Mouse (Mus musculus) myocyte (in vitro differentiated cells): ENCODE measurements around the gene Ndufs2. TPM values are rescaled to one million over a fixed set of nuclear protein-coding genes. Genes with fewer than 3 reads are reported as not detected.

Source experiments
- H3K27me3 ChIP-seq: one replicate; pipeline ENCODE4 v1.6.1; 2011; ENCODE audit not compliant: control insufficient read depth, insufficient read depth, insufficient read length
- H3K36me3 ChIP-seq: one replicate; pipeline ENCODE4 v1.6.1; 2011; ENCODE audit not compliant: control insufficient read depth, insufficient read depth
- H3K4me2 ChIP-seq: one replicate; pipeline ENCODE4 v1.6.1; 2011; ENCODE audit warnings: low read depth, control low read depth
- H3K4me3 ChIP-seq: one replicate; pipeline ENCODE4 v1.5.1; 2011; ENCODE audit warnings: mild to moderate bottlenecking, control low read depth, moderate library complexity
- H3K79me2 ChIP-seq: one replicate; pipeline ENCODE4 v1.6.1; 2011; ENCODE audit not compliant: control insufficient read depth, insufficient read depth
- H3ac ChIP-seq: one replicate; pipeline ENCODE4 v1.6.1; 2011; ENCODE audit not compliant: control insufficient read depth, insufficient read length
- CEBPB ChIP-seq: IDR thresholded peaks from 2 replicates; pipeline ENCODE4 v1.6.1; 2011; ENCODE audit warnings: mild to moderate bottlenecking, moderate library complexity; ENCODE audit not compliant: poor library complexity, insufficient read depth, severe bottlenecking
- E2F4 ChIP-seq: IDR thresholded peaks from one replicate; pipeline ENCODE4 v1.6.1; 2011; ENCODE audit warnings: mild to moderate bottlenecking, control low read depth, moderate library complexity; ENCODE audit not compliant: insufficient read depth
- MAX ChIP-seq: IDR thresholded peaks from one replicate; pipeline ENCODE4 v1.6.1; 2011; ENCODE audit warnings: low read depth, mild to moderate bottlenecking, control low read depth
- MYOD1 ChIP-seq, 3 experiments: IDR thresholded peaks; one replicate each; pipeline ENCODE4 v1.6.1; 2011; ENCODE audit warnings: control low read depth in 2 of 3, low read depth in 2 of 3, mild to moderate bottlenecking in 2 of 3, moderate library complexity in 1 of 3; ENCODE audit not compliant: insufficient read length in 2 of 3, control insufficient read depth in 1 of 3
- MYOG ChIP-seq, 3 experiments: IDR thresholded peaks; one replicate each; pipeline ENCODE4 v1.6.1; 2011; ENCODE audit warnings: control low read depth in 2 of 3, low read depth in 2 of 3, mild to moderate bottlenecking in 2 of 3; ENCODE audit not compliant: insufficient read length in 2 of 3, control insufficient read depth in 1 of 3, insufficient read depth in 1 of 3
- POLR2A ChIP-seq: IDR thresholded peaks from one replicate; pipeline ENCODE4 v1.6.1; 2011; ENCODE audit warnings: low read depth, mild to moderate bottlenecking, control low read depth, moderate library complexity; ENCODE audit not compliant: insufficient read length
- POLR2AphosphoS2 ChIP-seq: IDR thresholded peaks from one replicate; pipeline ENCODE4 v1.6.1; 2011; ENCODE audit warnings: low read depth, control low read depth; ENCODE audit not compliant: insufficient read length
- REST ChIP-seq: IDR thresholded peaks from one replicate; pipeline ENCODE4 v1.6.1; 2011; ENCODE audit warnings: mild to moderate bottlenecking, control low read depth, moderate library complexity; ENCODE audit not compliant: insufficient read depth, insufficient read length
- SRF ChIP-seq: IDR thresholded peaks from one replicate; pipeline ENCODE4 v1.6.1; 2011; ENCODE audit warnings: low read depth; ENCODE audit not compliant: control insufficient read depth, insufficient read length
- TCF12 ChIP-seq: IDR thresholded peaks from one replicate; pipeline ENCODE4 v1.6.1; 2011; ENCODE audit warnings: mild to moderate bottlenecking, control low read depth; ENCODE audit not compliant: poor library complexity, insufficient read depth, severe bottlenecking
- TCF3 ChIP-seq: IDR thresholded peaks from one replicate; pipeline ENCODE4 v1.6.1; 2011; ENCODE audit warnings: low read depth, control low read depth; ENCODE audit not compliant: insufficient read length
- USF1 ChIP-seq: IDR thresholded peaks from one replicate; pipeline ENCODE4 v1.6.1; 2011; ENCODE audit warnings: low read depth, mild to moderate bottlenecking, control low read depth, moderate library complexity
- polyA plus RNA-seq: library from polyadenylated mRNA; unstranded; fragments of >200 nt; fragmentation: generic; extraction: Trizol; gene quantifications from one replicate; pipeline ENCODE4 v1.2.1, GENCODE M21; 2012; ENCODE audit warnings: missing spikeins

Ndufs2 gene
- polyA plus RNA-seq, 1 experiment = 409 TPM

DNA sequence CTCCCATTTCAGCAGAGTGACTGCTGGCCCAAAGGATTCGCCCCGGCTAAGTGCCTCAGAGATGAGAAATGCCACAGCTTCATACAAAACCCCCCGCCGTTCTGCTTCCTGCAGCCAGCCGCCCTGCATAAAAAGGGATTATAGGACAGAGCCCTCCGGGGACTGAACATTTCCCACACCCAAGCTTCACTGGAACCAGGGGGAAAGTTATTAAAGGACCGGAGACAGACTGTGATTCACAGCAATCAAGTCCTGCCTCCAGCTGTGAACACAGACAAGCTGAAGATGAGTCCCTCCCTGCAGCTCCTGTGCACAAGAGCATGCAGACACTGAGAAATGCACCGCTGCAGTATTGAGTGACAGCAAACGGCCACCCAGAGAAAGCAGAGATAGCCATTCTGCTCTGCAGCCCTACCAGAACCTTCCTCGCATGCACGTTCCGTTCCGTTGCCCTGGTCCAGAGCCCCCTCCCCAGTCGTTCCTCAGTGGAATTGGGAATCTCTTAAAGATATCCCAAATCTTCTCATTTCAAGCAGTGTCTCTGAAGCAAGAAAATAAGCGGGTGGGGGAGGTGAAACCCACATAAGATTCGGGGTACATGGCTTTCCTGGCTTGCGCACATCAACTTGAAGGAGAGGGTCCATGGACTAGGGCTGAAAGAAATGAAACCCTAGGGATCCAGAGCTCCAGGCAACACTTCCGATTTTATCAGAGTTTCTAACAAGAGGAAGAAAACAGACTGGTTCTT lies 57.9 kb downstream of the Ndufs2 start:
- H3K27me3 ChIP-seq = no peaks in the 10 kb centered on the region
- no peak overlapping the region for H3K4me3 ChIP-seq
- TF ChIP-seq E2F4 (no peak), REST (no peak), SRF (no peak), TCF12 (no peak), TCF3 (no peak), POLR2AphosphoS2 (no peak), MYOG (IDR thresholded peaks at IDR 0.05; ENCODE audit: control insufficient read depth in 1 of 3, insufficient read depth in 1 of 3, insufficient read length in 2 of 3, low read depth in 2 of 3) (no peak), POLR2A (no peak), CEBPB (no peak), MAX (no peak), USF1 (no peak), MYOD1 (IDR thresholded peaks at IDR 0.05; ENCODE audit: control insufficient read depth in 1 of 3, insufficient read length in 2 of 3, low read depth in 2 of 3) (no peak)
- H3ac ChIP-seq = no peak overlapping the region
- H3K4me2 ChIP-seq = peak overlapping the region; percentile 76
- no peaks in the 10 kb centered on the region for H3K79me2 ChIP-seq
- no peaks in the 10 kb centered on the region for H3K36me3 ChIP-seq

DNA sequence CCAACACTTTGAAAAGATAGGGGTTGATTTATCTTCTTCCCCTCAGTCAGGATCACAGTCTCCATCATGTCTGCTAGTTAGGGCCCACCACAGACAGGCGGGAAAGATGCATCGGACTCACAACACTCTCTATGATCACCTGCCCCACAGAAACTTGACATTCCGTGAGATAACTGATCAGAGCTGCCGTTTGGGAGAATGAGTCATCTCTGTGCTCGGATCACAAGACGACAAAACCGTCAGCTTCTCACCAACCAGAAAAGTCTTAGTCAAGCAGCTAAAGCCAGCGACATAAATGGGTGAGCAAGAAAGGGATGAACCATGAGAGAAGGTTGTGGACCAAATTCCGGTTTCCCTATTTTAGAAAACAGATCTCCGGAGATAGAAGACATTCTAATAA lies 58.9 kb downstream of the Ndufs2 start:
- no peak overlapping the region for H3K4me3 ChIP-seq
- no peaks in the 10 kb centered on the region for H3K27me3 ChIP-seq
- no peaks in the 10 kb centered on the region for H3K79me2 ChIP-seq
- H3ac ChIP-seq = no peak overlapping the region
- H3K4me2 ChIP-seq = peak overlapping the region; percentile 76
- TF ChIP-seq MYOG (IDR thresholded peaks at IDR 0.05; ENCODE audit: control insufficient read depth in 1 of 3, insufficient read depth in 1 of 3, insufficient read length in 2 of 3, low read depth in 2 of 3) = no peak
- TF ChIP-seq MYOD1 (IDR thresholded peaks at IDR 0.05; ENCODE audit: control insufficient read depth in 1 of 3, insufficient read length in 2 of 3, low read depth in 2 of 3) = no peak
- no peak for TF ChIP-seq E2F4
- TF ChIP-seq SRF = no peak
- no peak for TF ChIP-seq TCF3
- TF ChIP-seq TCF12 = no peak
- TF ChIP-seq MAX = no peak
- no peak for TF ChIP-seq POLR2AphosphoS2
- TF ChIP-seq POLR2A = no peak
- no peak for TF ChIP-seq CEBPB
- TF ChIP-seq USF1 = no peak
- TF ChIP-seq REST = no peak
- no peaks in the 10 kb centered on the region for H3K36me3 ChIP-seq

DNA sequence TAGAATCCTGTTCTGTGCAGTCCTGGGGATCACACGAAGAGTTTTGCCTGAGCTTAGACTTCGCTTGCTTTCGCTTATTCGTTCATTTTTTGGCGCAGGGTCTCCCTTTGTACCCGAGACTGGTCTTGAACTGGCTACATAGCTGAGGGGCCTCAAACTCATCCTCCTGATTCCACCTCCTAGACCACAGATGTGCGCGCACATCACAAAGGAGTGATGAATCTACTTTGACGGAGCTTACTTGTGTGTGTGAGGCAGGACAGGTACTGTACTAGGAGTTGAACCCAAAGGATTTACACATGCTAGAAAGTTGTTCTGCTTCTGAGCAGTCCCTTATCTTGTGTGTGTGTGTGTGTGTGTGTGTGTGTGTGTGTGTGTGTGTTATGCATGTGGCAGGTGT lies 60.4 kb downstream of the Ndufs2 start:
- Histone ChIP-seq H3K4me2 (no peak overlapping the region), H3K27me3 (no peaks in the 10 kb centered on the region), H3K79me2 (no peaks in the 10 kb centered on the region), H3ac (no peak overlapping the region), H3K36me3 (no peaks in the 10 kb centered on the region), H3K4me3 (no peak overlapping the region)
- TF ChIP-seq POLR2A (no peak), TCF12 (no peak), CEBPB (no peak), E2F4 (no peak), REST (no peak), MAX (no peak), SRF (no peak), TCF3 (no peak), MYOD1 (IDR thresholded peaks at IDR 0.05; ENCODE audit: control insufficient read depth in 1 of 3, insufficient read length in 2 of 3, low read depth in 2 of 3) (no peak), USF1 (no peak), MYOG (IDR thresholded peaks at IDR 0.05; ENCODE audit: control insufficient read depth in 1 of 3, insufficient read depth in 1 of 3, insufficient read length in 2 of 3, low read depth in 2 of 3) (no peak), POLR2AphosphoS2 (no peak)

DNA sequence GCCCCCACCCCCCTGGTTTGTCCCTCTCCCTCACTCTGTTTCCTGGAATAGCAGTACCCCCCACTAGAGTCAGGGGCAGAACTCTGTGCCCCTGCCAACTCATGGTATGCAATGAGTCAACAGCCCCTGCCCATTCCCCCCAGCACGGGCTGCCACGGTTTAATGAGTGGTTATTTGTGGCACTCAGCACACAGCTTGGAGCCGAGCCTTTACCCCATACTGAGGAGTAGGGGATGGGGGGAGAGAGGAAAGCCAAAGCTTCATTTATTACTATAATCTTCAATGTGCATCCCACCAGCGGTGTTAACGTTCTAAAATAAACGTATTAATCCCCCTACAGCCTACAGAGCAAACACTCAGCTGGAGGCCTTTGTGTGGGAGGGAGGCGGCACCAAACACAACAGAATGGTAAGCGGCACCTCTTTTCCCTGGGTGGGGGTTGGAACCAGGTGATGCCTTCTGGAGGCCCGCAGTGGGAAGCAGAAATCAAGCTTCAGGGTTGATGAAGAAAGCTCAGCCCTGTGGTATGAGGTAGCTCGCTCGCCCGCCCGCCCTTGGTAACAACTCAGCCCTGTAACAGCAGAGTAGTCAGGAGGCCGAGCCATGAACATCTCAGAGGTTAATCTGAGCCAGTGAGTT lies 61.6 kb downstream of the Ndufs2 start:
- H3K4me2 ChIP-seq = no peak overlapping the region
- no peak overlapping the region for H3ac ChIP-seq
- no peaks in the 10 kb centered on the region for H3K36me3 ChIP-seq
- no peak for TF ChIP-seq E2F4
- no peak for TF ChIP-seq SRF
- no peak for TF ChIP-seq POLR2AphosphoS2
- H3K4me3 ChIP-seq = no peak overlapping the region
- no peaks in the 10 kb centered on the region for H3K27me3 ChIP-seq
- no peaks in the 10 kb centered on the region for H3K79me2 ChIP-seq
